Mouse (Mus musculus) retina, postnatal 1 day (tissue): ENCODE measurements at regions not wholly inside any gene's neighbourhood (a gene's known extent, or its start where the extent isn't known, plus 50 kb on each side); places are given as distances from the start of the nearest gene placed in this dataset.

Experiments used
- DNase-seq: peaks from one replicate; pipeline ENCODE4 v3.0.0-alpha.2; 2012

- DNase-seq = no peak
Observed at GRCm38 (mm10) chr17:93665889-93666288, 467.1 kb downstream of the Adcyap1 start.

DNA sequence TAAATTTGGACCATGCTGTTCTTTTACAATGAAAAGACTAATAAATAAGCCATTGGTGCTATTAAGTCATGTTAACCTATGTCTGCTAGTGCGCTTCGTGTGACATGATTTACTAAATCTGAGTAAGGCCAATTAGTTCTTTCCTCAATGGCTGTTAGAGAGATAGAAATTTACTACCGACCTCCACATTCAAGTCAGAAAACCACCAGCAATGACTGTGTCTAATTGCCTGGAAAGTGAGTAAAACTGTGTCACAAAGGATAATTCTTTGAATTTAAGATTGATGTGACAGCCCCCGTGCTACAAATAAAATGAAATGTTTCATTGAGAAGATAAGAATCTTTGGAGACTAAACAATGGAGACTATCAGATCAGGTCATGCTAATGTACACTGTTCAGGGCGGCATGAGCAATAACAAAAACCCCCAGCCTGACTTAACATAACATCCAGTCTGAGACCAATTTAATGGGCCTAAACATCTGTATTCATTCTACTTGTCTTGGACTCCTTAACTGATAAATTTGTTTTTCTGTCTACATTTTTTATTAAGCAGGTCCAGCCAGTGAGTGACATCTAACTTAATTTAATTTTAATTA is 477.6 kb downstream of the Adcyap1 start:
- DNase-seq = no peak

- no peak for DNase-seq
Observed at GRCm38 (mm10) chr17:93700685-93701084, 501.9 kb downstream of the Adcyap1 start.

- DNase-seq = no peak
Observed at GRCm38 (mm10) chr17:93717623-93718022, 518.8 kb downstream of the Adcyap1 start.

DNA sequence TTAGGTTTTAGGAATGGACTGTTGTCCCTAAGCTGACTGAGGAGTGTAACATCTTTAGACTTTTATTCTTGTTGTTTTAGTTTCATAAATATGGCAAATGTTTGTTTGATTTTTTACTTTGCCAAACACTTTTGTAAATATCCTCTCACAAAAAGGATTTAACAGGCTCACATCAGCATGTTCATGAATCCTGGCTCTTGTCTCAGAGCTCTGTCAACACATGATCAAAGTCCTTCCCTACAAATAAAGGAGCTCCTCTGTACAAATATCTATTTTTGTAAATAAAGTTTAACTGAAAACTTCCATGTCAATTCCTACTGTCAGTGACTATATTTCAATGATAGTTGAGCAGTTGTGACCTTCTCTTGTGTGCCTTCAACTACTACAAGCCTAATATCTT is 542.5 kb downstream of the Adcyap1 start:
- DNase-seq = no peak

DNA sequence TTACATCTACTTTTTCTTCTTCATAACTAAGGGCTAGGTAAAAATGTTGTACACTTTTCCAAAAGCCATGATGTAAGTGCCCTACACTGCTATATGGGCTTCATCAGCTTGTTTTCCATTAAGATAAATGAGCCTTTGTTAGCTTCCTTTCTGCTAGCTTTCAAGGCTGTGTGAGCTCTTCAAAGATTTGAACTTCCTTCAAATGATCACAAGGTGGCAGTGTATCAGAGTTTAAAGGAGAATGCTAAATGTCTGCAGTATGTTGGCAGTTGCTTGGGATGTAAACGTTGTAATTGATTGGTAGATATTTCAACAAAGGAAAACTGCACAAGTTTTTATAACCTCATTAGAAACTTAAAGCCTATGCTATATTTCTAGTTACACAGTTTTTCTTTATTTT is 563.5 kb downstream of the Adcyap1 start:
- DNase-seq = peak; percentile 44
